Mouse (Mus musculus): ENCODE measurements around the gene R3hdm1. TPM values are rescaled to one million over a fixed set of nuclear protein-coding genes. Genes with fewer than 3 reads are reported as not detected.
A peak's percentile ranks its signal among the peaks of the same experiment; 100 is the strongest.
"Not testable (repeated sequence)": the region's sequence is repeated elsewhere in the genome, so short reads cannot be mapped to it uniquely, and the experiment has no call there.

R3hdm1 gene
- polyA plus RNA-seq, 1 experiment from 2014 or later, result 97.1 TPM

GRCm38 (mm10) chr1:128078646-128079045, 24.5 kb upstream of the R3hdm1 start:
- ATAC-seq (ENCODE audit: low FRiP score), result no peak

GRCm38 (mm10) chr1:128080936-128081696, 22.0 kb upstream of the R3hdm1 start:
- Histone ChIP-seq H3K36me3 (peaks cover 4% of the 10 kb centered on the region; the same call in 1 of the 2 replicates), H3K27me3 (no peaks in the 10 kb centered on the region), H3K4me1 (peaks cover 6% of the 10 kb centered on the region), H3K9me3 (replicated peaks) (no peaks in the 10 kb centered on the region), H3K4me2 (replicated peaks) (no peak overlapping the region), H3K4me3 (no peak overlapping the region), H3K27ac (no peak overlapping the region), H3K9ac (no peak overlapping the region)
- 86% methylated on average over 5 of the region's 5 CpGs for WGBS
- no peak for ATAC-seq (ENCODE audit: low FRiP score)

More at GRCm38 (mm10) chr1:128078646-128079045, 24.5 kb upstream of the R3hdm1 start:
- Histone ChIP-seq H3K27me3 (no peaks in the 10 kb centered on the region), H3K27ac (no peak overlapping the region), H3K9me3 (replicated peaks) (no peaks in the 10 kb centered on the region), H3K4me1 (peaks cover 6% of the 10 kb centered on the region), H3K9ac (no peak overlapping the region), H3K4me2 (replicated peaks) (no peak overlapping the region), H3K4me3 (no peak overlapping the region), H3K36me3 (peaks cover 4% of the 10 kb centered on the region; the same call in 1 of the 2 replicates)
- WGBS, result 91% methylated on average over 1 of the region's 1 CpGs

DNA sequence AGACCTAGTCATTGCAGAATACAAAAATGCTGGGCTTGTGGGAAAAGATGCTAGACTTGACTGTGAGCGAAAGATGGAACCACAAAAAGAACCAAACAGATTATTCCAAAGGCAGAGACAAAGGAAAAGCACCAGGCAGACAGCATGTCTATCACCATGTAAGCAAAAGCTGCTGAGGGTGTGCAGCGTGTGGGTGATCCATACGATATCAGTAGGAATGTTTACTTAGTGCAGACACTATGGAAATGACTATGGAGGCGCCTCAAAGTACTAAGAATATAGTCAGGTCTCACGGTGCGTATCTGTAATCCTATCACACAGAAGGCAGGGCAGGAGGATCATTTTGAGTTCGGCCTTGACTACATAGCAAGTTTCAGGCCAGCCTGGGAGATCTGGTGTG, 21.2 kb upstream of the R3hdm1 start:
- WGBS, result 90% methylated on average over 7 of the region's 7 CpGs
- Histone ChIP-seq H3K27me3 (no peaks in the 10 kb centered on the region), H3K4me1 (peaks cover 6% of the 10 kb centered on the region), H3K9me3 (replicated peaks) (no peaks in the 10 kb centered on the region), H3K4me2 (replicated peaks) (no peak overlapping the region), H3K27ac (no peak overlapping the region), H3K4me3 (no peak overlapping the region), H3K36me3 (peaks cover 4% of the 10 kb centered on the region; the same call in 1 of the 2 replicates), H3K9ac (no peak overlapping the region)
- no peak for ATAC-seq (ENCODE audit: low FRiP score)

GRCm38 (mm10) chr1:128082800-128083199, 20.3 kb upstream of the R3hdm1 start:
- H3K9ac ChIP-seq, result no peak overlapping the region
- ATAC-seq (ENCODE audit: low FRiP score), result no peak
- peaks cover 6% of the 10 kb centered on the region for H3K4me1 ChIP-seq
- H3K27me3 ChIP-seq, result no peaks in the 10 kb centered on the region
- peaks cover 4% of the 10 kb centered on the region; the same call in 1 of the 2 replicates for H3K36me3 ChIP-seq
- H3K4me3 ChIP-seq, result no peak overlapping the region
- H3K9me3 ChIP-seq (replicated peaks), result no peaks in the 10 kb centered on the region
- no peak overlapping the region for H3K27ac ChIP-seq
- no peak overlapping the region for H3K4me2 ChIP-seq (replicated peaks)
- 80% methylated on average over 7 of the region's 7 CpGs for WGBS

GRCm38 (mm10) chr1:128094686-128095085, 8.4 kb upstream of the R3hdm1 start:
- peaks cover 9% of the 10 kb centered on the region for H3K36me3 ChIP-seq
- H3K4me3 ChIP-seq, result no peak overlapping the region
- H3K27me3 ChIP-seq, result no peaks in the 10 kb centered on the region
- ATAC-seq (ENCODE audit: low FRiP score), result no peak
- no peak overlapping the region for H3K4me2 ChIP-seq (replicated peaks)
- no peak overlapping the region for H3K9ac ChIP-seq
- 68% methylated on average over 2 of the region's 2 CpGs for WGBS
- no peaks in the 10 kb centered on the region for H3K9me3 ChIP-seq (replicated peaks)
- no peaks in the 10 kb centered on the region for H3K4me1 ChIP-seq
- H3K27ac ChIP-seq, result no peak overlapping the region

GRCm38 (mm10) chr1:128098309-128098708, 4.8 kb upstream of the R3hdm1 start:
- H3K4me3 ChIP-seq, result no peak overlapping the region
- H3K36me3 ChIP-seq, result no peaks in the 10 kb centered on the region
- WGBS, result 96% methylated on average over 1 of the region's 1 CpGs
- H3K27me3 ChIP-seq, result no peaks in the 10 kb centered on the region
- no peak overlapping the region for H3K9ac ChIP-seq
- H3K4me1 ChIP-seq, result no peaks in the 10 kb centered on the region
- ATAC-seq (ENCODE audit: low FRiP score), result no peak
- H3K27ac ChIP-seq, result no peak overlapping the region
- H3K9me3 ChIP-seq (replicated peaks), result no peaks in the 10 kb centered on the region
- H3K4me2 ChIP-seq (replicated peaks), result no peak overlapping the region

DNA sequence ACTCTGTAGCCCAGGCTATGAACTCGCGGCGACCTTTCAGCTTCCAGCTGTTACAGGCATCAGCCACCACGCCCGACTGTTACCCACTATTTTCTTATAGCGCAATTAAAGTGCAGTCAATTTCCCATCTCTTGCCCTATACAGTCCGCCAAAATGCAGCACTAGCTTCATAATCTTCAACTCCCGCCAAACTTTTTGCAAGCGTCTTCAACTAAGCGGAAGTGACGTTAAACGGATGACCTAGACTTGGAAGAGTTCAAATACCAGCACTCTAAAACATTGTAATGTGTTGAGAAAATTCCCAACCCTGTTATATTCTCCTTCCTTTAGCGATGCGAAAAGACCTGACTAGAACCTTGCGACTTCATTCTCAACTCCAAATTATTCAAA, 855 bp upstream of the R3hdm1 start:
- WGBS, result under 1% methylated on average over 15 of the region's 15 CpGs
- H3K4me1 ChIP-seq, result peaks cover 9% of the 10 kb centered on the region
- peak; percentile 15 for ATAC-seq (ENCODE audit: low FRiP score)

DNA sequence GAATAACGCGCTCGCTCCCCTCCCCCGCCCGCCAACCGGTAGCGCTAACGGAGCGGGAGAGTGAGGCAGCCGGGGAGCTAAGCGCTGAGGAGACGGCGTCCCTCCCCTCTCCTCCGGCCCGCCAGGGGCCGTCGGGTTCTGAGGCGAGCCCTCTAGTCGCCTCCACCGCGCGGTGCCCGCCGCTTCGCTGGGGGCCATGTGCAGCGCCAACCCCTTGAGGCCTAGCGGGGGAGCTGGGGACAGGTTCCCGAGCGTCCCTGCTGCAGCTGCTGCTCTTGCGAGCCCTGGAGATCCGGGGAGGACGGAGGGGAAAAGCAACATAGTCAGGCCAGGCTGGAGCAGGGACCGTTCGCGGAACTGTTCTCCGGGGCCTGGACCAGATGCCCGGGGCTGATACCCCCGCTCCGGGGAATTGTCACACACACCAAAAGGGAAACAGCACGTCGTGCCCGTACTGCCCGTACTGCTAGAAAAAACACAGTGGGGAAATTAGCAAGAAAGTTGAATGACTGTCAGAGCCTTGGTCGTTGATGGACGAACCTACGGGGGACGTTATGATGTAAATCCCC, 503 bp downstream of the R3hdm1 start:
- WGBS, result 0% methylated on average over 44 of the region's 47 CpGs
- peak; percentile 77 for ATAC-seq (ENCODE audit: low FRiP score)
- Histone ChIP-seq H3K4me3 (peak overlapping the region; percentile 90), H3K9me3 (replicated peaks) (no peaks in the 10 kb centered on the region), H3K27me3 (no peaks in the 10 kb centered on the region), H3K4me1 (peaks cover 9% of the 10 kb centered on the region), H3K27ac (peak overlapping the region; percentile 95), H3K9ac (peak overlapping the region; percentile 77), H3K4me2 (replicated peaks) (peak overlapping the region; percentile 61), H3K36me3 (no peaks in the 10 kb centered on the region)

More for the DNA sequence above, 855 bp upstream of the R3hdm1 start:
- no peaks in the 10 kb centered on the region for H3K9me3 ChIP-seq (replicated peaks)
- H3K36me3 ChIP-seq, result no peaks in the 10 kb centered on the region
- no peaks in the 10 kb centered on the region for H3K27me3 ChIP-seq
- H3K4me2 ChIP-seq (replicated peaks), result peak overlapping the region; percentile 57
- H3K27ac ChIP-seq, result 0 out of 2 replicates have a peak overlapping the region, but pooled peaks have one; percentile 91
- H3K4me3 ChIP-seq, result peak overlapping the region; percentile 90
- peak overlapping the region; percentile 49 for H3K9ac ChIP-seq

- Histone ChIP-seq H3K27me3 (no peaks in the 10 kb centered on the region), H3K9me3 (replicated peaks) (no peaks in the 10 kb centered on the region), H3K36me3 (no peaks in the 10 kb centered on the region), H3K9ac (no peak overlapping the region), H3K4me1 (no peaks in the 10 kb centered on the region), H3K4me3 (no peak overlapping the region), H3K27ac (no peak overlapping the region), H3K4me2 (replicated peaks) (no peak overlapping the region)
- WGBS, result 92% methylated on average over 4 of the region's 4 CpGs
- ATAC-seq (ENCODE audit: low FRiP score), result no peak
These were observed 18.0 kb downstream of the R3hdm1 start for GRCm38 (mm10) chr1:128120913-128121627.

- not testable (repeated sequence) for H3K4me2 ChIP-seq (replicated peaks); ATAC-seq (ENCODE audit: low FRiP score); H3K27ac ChIP-seq; H3K36me3 ChIP-seq; H3K4me3 ChIP-seq; H3K9ac ChIP-seq; H3K27me3 ChIP-seq; H3K9me3 ChIP-seq (replicated peaks); H3K4me1 ChIP-seq
These were observed 33.1 kb downstream of the R3hdm1 start for GRCm38 (mm10) chr1:128136222-128136621.

- Histone ChIP-seq H3K4me2 (replicated peaks) (no peak overlapping the region), H3K4me3 (no peak overlapping the region), H3K4me1 (no peaks in the 10 kb centered on the region), H3K9ac (no peak overlapping the region), H3K36me3 (no peaks in the 10 kb centered on the region), H3K9me3 (replicated peaks) (no peaks in the 10 kb centered on the region), H3K27ac (no peak overlapping the region), H3K27me3 (no peaks in the 10 kb centered on the region)
- ATAC-seq (ENCODE audit: low FRiP score), result no peak
These were observed 37.9 kb downstream of the R3hdm1 start for GRCm38 (mm10) chr1:128141039-128141438.

GRCm38 (mm10) chr1:128141737-128142136, 38.6 kb downstream of the R3hdm1 start:
- Histone ChIP-seq H3K4me3 (no peak overlapping the region), H3K9ac (no peak overlapping the region), H3K9me3 (replicated peaks) (no peaks in the 10 kb centered on the region), H3K4me2 (replicated peaks) (no peak overlapping the region), H3K27ac (no peak overlapping the region), H3K36me3 (no peaks in the 10 kb centered on the region), H3K4me1 (no peaks in the 10 kb centered on the region), H3K27me3 (no peaks in the 10 kb centered on the region)
- 0 out of 2 replicates have a peak, but pooled peaks have one; percentile 40 for ATAC-seq (ENCODE audit: low FRiP score)

Data from hindbrain, embryonic 12.5 days (tissue).